Mouse (Mus musculus) bone marrow macrophage, adult 2 months (primary cell): Measurements from ENCODE around the gene Hsdl1.

ENCODE experiments used
- CTCF ChIP-seq: IDR thresholded peaks from 2 replicates; pipeline ENCODE4 v1.5.1; 2012; ENCODE audit warnings: low read depth, mild to moderate bottlenecking, low read length, moderate library complexity
- POLR2A ChIP-seq: IDR thresholded peaks from 2 replicates; pipeline ENCODE4 v1.6.1; 2012; ENCODE audit warnings: mild to moderate bottlenecking, low read depth, low read length, borderline replicate concordance

GRCm38 (mm10) chr8:119588321-119588720, 13.3 kb upstream of the Hsdl1 start:
- no peak for TF ChIP-seq CTCF
- TF ChIP-seq POLR2A: no peak
